Mouse (Mus musculus) heart, adult 2 months (tissue): Measurements from ENCODE around the gene Cd247.

Source experiments
- CTCF ChIP-seq: fragments of 200-600 bp; IDR thresholded peaks from 2 replicates; pipeline ENCODE4 v1.8.1; 2022; ENCODE audit warnings: antibody characterized with exemption, mild to moderate bottlenecking, moderate library complexity
- EP300 ChIP-seq: fragments of 200-500 bp; IDR thresholded peaks from 2 replicates; pipeline ENCODE4 v1.6.1; 2011; ENCODE audit warnings: low read depth, low read length, control low read depth; ENCODE audit not compliant: insufficient read depth

GRCm38 (mm10) chr1:165828173-165828572 lies 39.7 kb downstream of the Cd247 start:
- TF ChIP-seq EP300 (no peak), CTCF (no peak)
